Mouse (Mus musculus): ENCODE measurements around the gene 1600014C10Rik. TPM values are rescaled to one million over a fixed set of nuclear protein-coding genes. Genes with fewer than 3 reads are reported as not detected.

Gene 1600014C10Rik
- polyA plus RNA-seq, 1 experiment: not detected

DNA sequence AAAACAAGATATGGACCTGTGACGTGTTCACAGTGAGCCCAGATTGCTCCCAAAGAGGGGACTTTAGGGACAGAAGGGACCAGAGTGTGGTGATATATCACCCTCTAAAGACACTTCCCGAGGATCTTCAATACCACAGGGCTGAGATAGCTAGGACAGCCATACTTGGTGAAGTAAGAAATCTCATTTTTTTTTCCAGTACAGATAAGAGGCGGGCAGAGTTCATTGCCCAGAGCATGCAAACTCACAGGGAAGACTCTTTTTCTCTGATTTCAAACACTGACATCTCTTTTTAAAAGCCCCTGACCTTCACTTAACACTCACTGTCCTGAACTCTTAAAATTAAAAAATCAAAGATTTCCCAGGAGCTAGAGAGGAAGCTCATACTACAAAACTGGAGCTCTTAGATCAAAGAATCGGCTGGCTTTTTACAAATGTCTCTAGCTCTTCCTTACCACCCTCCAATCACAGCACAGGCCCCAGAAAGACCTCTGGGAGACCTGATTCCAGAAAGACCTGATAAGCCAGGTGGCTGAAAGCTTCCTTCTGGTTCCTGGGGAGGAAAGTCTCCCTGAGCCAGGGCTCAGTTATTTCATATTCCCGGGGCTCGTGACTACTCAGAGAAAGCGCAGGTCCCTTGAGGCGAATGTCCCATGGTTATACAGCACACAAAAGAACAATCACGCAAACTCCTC lies 24.1 kb upstream of the 1600014C10Rik start:
- no peaks in the 10 kb centered on the region for H3K4me1 ChIP-seq (ENCODE audit: control insufficient read depth)
- H3K9me3 ChIP-seq (ENCODE audit: control insufficient read depth, low read length): no peaks in the 10 kb centered on the region
- no peak overlapping the region for H3K4me3 ChIP-seq (replicated peaks)
- H3K36me3 ChIP-seq (ENCODE audit: control insufficient read depth): no peaks in the 10 kb centered on the region
- no peak for TF ChIP-seq TAL1 (IDR thresholded peaks at IDR 0.05; ENCODE audit: low read length)
- no peak for TF ChIP-seq GATA1 (IDR thresholded peaks at IDR 0.05; ENCODE audit: low read length)
- no peaks in the 10 kb centered on the region for H3K27me3 ChIP-seq (ENCODE audit: control insufficient read depth)

DNA sequence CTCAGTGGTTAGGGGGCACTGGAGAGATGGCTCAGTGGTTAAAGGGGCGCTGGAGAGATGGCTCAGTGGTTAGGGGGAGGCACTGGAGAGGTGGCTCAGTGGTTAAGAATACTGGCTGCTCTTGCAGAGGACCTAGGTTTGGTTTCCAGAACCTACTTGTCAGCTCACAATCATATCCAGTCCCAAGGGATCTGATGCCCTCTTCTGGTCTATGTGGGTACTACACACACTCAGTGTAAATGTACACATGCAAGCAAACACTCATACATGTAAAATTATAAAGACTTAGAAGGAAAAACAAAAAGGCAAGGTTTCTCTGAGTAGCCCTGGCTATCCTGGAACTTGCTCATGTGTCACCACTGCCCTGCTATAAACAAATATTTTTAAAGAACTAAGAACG lies 21.6 kb upstream of the 1600014C10Rik start:
- no peak overlapping the region for H3K4me3 ChIP-seq (replicated peaks)
- no peaks in the 10 kb centered on the region for H3K36me3 ChIP-seq (ENCODE audit: control insufficient read depth)
- TF ChIP-seq TAL1 (IDR thresholded peaks at IDR 0.05; ENCODE audit: low read length) (no peak), GATA1 (IDR thresholded peaks at IDR 0.05; ENCODE audit: low read length) (no peak)
- H3K27me3 ChIP-seq (ENCODE audit: control insufficient read depth): peaks cover 4% of the 10 kb centered on the region; the same call in 1 of the 2 replicates
- H3K9me3 ChIP-seq (ENCODE audit: control insufficient read depth, low read length): peaks cover 3% of the 10 kb centered on the region; the same call in 1 of the 2 replicates
- no peaks in the 10 kb centered on the region for H3K4me1 ChIP-seq (ENCODE audit: control insufficient read depth)

DNA sequence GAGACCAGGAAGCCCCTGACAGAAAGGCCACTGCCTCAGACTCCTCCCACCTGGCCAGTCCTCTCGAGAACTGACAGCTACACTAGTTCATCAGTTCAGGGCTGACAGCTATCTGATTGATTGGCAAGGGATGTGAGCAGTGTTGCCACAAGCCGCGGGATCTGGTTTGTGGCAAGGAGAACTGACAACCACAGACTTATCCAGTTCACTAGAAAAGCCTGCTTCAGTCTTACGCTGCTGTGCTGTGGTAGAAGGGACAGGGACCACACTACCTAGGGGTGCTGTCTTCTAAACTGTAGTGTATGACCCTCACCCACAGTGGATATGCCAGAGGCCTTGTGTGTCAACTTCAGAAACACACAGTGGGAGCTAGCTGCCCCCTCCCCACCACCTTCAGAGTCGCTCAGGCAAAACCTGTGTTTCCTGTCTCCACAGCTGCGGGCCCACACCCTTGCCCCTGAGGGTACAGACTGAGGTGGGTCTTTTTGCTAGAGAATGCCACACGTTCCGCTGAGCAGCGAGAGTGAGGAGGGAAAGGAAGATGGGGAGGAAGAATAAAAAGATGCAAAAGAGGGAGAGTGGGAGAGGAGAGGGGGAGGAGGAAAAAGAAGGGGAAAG lies 19.5 kb upstream of the 1600014C10Rik start:
- peaks cover 3% of the 10 kb centered on the region; the same call in 1 of the 2 replicates for H3K9me3 ChIP-seq (ENCODE audit: control insufficient read depth, low read length)
- no peaks in the 10 kb centered on the region for H3K36me3 ChIP-seq (ENCODE audit: control insufficient read depth)
- H3K27me3 ChIP-seq (ENCODE audit: control insufficient read depth): peaks cover 4% of the 10 kb centered on the region; the same call in 1 of the 2 replicates
- TF ChIP-seq GATA1 (IDR thresholded peaks at IDR 0.05; ENCODE audit: low read length) (no peak), TAL1 (IDR thresholded peaks at IDR 0.05; ENCODE audit: low read length) (no peak)
- H3K4me3 ChIP-seq (replicated peaks): no peak overlapping the region
- peaks cover 5% of the 10 kb centered on the region for H3K4me1 ChIP-seq (ENCODE audit: control insufficient read depth)

DNA sequence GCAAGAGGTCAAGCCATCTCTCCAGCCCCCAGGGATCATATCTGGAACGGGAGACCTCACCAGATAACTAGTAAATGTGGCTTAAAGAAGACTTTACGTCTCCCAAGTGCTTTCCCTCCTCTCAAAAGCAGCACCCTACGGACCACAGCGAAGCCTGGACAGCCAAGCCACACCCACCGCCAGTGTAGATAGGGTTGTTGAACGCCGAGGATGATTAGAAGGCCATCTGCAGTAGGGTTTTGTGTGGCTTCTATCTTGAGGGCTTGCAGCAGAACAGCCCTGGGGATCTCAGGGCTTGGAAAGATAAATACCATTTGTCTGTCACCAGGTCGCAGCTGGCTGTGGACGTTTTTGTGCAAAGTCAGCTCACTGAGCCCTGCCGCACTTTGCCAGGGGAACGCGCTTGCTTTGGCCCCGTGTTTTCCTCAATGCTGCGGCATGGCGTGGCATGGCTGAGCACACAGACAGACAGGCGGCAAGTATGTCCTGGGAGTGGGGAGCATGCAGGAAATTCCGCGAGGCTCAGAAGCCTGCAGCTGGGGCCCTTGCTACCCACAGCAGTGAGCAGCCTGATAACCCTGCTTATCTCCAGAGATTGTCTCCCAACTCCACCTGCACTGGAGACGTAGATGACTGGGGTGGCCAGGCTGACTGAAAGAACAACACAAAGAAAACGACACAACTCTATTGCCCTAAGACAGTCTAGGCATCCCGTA lies 15.9 kb upstream of the 1600014C10Rik start:
- TF ChIP-seq GATA1 (IDR thresholded peaks at IDR 0.05; ENCODE audit: low read length) (no peak), TAL1 (IDR thresholded peaks at IDR 0.05; ENCODE audit: low read length) (no peak)
- Histone ChIP-seq H3K36me3 (ENCODE audit: control insufficient read depth) (no peaks in the 10 kb centered on the region), H3K4me3 (replicated peaks) (no peak overlapping the region), H3K4me1 (ENCODE audit: control insufficient read depth) (peaks cover 5% of the 10 kb centered on the region), H3K27me3 (ENCODE audit: control insufficient read depth) (peaks cover 4% of the 10 kb centered on the region; the same call in 1 of the 2 replicates), H3K9me3 (ENCODE audit: control insufficient read depth, low read length) (peaks cover 3% of the 10 kb centered on the region; the same call in 1 of the 2 replicates)

DNA sequence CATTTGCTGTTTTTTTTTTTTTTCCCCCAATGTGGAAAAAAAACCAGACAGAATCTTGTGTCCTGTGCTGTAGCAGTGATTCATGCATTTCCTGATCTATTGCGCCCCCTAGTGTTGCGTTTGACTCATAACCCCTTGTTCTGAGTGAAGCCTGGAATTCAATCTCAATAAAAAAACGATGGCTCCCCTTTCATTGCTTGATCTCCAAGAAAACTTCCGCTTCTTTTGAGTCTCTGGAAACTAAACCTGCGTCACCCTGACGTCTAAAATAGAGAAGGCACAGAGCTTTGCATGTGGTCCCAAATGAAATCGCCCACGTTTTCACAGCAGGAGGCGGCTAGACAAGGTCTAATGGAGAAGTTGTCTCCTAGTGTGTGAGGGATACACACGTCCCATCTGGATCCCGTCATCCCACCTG lies 15.3 kb upstream of the 1600014C10Rik start:
- H3K9me3 ChIP-seq (ENCODE audit: control insufficient read depth, low read length): peaks cover 3% of the 10 kb centered on the region; the same call in 1 of the 2 replicates
- H3K36me3 ChIP-seq (ENCODE audit: control insufficient read depth): no peaks in the 10 kb centered on the region
- no peak overlapping the region for H3K4me3 ChIP-seq (replicated peaks)
- H3K4me1 ChIP-seq (ENCODE audit: control insufficient read depth): peaks cover 5% of the 10 kb centered on the region
- peaks cover 4% of the 10 kb centered on the region; the same call in 1 of the 2 replicates for H3K27me3 ChIP-seq (ENCODE audit: control insufficient read depth)
- no peak for TF ChIP-seq GATA1 (IDR thresholded peaks at IDR 0.05; ENCODE audit: low read length)
- TF ChIP-seq TAL1 (IDR thresholded peaks at IDR 0.05; ENCODE audit: low read length): no peak

DNA sequence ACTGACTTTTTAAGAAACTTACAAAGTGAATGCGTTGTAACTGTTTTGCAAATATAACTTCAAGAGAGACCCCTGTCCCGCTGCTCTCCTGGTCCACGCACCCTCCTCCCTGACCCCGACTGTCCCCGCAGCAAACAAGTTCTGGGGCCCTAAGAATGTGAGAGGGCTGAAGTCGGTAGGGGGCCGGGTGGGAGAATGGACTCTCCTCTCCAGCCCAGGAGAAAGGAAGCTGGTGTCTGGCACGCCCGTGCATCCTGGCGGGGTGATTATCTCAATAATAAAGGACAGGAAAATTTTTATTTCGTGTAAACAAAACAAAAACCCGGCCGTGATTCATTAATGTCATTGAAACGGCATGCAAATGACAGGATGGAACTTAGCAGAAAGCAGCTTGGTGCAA lies 9.1 kb upstream of the 1600014C10Rik start:
- TF ChIP-seq GATA1 (IDR thresholded peaks at IDR 0.05; ENCODE audit: low read length) (no peak), TAL1 (IDR thresholded peaks at IDR 0.05; ENCODE audit: low read length) (no peak)
- peaks cover 17% of the 10 kb centered on the region for H3K27me3 ChIP-seq (ENCODE audit: control insufficient read depth)
- H3K4me3 ChIP-seq (replicated peaks): no peak overlapping the region

DNA sequence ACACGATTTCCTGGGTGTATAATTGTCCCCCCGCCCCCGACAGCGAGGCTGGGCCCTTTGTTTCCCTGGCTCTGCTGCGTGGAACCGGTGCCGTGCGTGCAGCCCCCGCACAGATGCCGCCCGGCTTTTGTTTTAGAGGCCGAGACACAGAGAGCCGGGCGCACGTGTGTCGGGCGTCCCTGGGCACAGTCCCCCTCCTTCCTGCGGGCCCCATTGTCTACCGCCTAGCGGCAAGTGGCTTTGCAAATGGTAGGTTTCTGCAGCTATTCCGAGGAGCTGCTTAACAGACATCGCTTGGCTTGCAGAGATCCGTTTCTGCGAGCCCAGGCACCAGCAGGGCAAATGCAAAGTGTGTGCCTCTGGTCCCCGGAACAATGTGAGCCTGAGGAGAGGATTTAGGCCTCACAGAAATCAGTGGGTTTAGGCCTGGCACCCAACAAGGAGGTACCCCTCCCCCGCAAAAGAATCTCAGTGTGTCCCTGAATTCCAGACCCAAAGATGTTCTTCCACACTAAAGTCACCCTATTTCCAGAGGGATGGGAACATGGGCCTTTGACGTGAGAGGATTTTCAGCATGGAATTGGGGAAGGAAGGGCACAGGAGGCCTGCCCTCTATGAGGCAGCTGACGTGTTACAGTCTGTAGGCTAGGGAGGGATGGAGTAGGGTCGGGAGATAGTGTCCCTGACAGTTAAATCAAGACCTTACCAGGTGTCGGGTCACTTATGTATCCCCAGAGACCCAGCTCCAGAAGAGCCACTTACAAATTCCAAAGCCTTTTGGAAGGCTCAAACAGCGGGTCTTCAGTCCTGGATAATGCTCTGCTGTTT lies 8.5 kb upstream of the 1600014C10Rik start:
- TF ChIP-seq TAL1 (IDR thresholded peaks at IDR 0.05; ENCODE audit: low read length): no peak
- no peak for TF ChIP-seq GATA1 (IDR thresholded peaks at IDR 0.05; ENCODE audit: low read length)
- Histone ChIP-seq H3K27me3 (ENCODE audit: control insufficient read depth) (peaks cover 17% of the 10 kb centered on the region), H3K9me3 (ENCODE audit: control insufficient read depth, low read length) (0 out of 2 replicates have a peak, but pooled peaks cover 2% of the 10 kb centered on the region), H3K4me3 (replicated peaks) (no peak overlapping the region), H3K36me3 (ENCODE audit: control insufficient read depth) (no peaks in the 10 kb centered on the region), H3K4me1 (ENCODE audit: control insufficient read depth) (no peaks in the 10 kb centered on the region)

More for the DNA sequence above, 9.1 kb upstream of the 1600014C10Rik start:
- no peaks in the 10 kb centered on the region for H3K36me3 ChIP-seq (ENCODE audit: control insufficient read depth)
- H3K4me1 ChIP-seq (ENCODE audit: control insufficient read depth): no peaks in the 10 kb centered on the region
- H3K9me3 ChIP-seq (ENCODE audit: control insufficient read depth, low read length): 0 out of 2 replicates have a peak, but pooled peaks cover 2% of the 10 kb centered on the region

DNA sequence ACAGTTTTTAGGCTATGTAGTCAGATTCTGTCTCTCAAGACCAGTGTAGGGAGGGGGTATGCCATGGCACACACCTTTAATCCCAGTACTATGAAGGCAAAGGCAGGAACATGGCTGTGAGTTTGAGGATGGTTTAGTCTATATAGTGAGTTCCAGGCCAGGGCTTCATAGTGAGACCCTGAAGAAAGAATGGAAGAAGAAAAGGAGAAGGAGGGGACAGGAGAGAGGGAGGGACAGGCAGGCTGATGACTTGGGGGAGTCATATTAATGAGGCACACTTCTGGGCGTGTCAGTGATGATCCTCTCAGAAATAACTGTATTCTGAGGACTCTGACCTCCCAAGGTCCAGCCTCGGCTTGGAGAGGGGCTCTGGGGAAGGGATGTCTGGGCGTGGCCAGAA lies 7.0 kb upstream of the 1600014C10Rik start:
- Histone ChIP-seq H3K9me3 (ENCODE audit: control insufficient read depth, low read length) (peaks cover 5% of the 10 kb centered on the region; the same call in 1 of the 2 replicates), H3K4me1 (ENCODE audit: control insufficient read depth) (no peaks in the 10 kb centered on the region), H3K27me3 (ENCODE audit: control insufficient read depth) (peaks cover 17% of the 10 kb centered on the region), H3K4me3 (replicated peaks) (no peak overlapping the region), H3K36me3 (ENCODE audit: control insufficient read depth) (no peaks in the 10 kb centered on the region)
- no peak for TF ChIP-seq TAL1 (IDR thresholded peaks at IDR 0.05; ENCODE audit: low read length)
- TF ChIP-seq GATA1 (IDR thresholded peaks at IDR 0.05; ENCODE audit: low read length): no peak

Data from erythroblast, embryonic 14.5 days (primary cell).